Mouse (Mus musculus): ENCODE measurements around the gene Bcl11a.

Bcl11a gene

DNA sequence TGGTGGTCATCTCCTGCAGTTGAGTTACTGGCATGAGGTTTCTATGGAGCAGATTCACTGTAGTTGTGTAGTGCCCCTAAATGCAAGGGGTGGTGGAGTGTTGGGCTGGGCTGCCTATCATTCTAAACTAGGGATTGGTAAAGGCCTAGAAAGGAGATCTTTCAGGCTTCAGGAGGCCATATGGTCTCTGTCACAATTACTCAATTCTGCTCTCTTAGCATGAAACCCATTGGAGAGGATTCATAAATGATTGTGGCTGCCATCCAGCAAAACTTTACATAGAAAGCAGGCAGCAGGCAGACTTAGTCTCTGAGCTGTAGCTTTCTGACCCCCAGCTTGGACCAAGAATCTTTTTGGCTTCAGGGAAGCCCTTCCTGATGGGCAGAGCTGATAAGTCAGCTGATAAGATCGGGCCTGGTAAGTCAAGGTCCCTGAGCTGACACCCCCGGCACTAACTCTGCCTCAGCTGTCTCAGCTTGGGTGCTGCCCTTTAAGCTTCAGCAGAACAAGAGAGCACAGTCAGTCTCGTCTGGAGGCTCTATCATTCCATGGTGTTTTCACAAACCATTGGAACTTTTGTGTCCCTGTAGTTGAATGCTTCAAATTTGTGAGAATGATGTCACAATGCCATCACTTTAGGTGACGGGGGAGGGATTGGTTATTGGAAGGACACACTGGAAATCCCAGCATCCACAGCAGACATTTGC is 143.9 kb downstream of the Bcl11a start:
- no peak for DNase-seq

Data from thymus, postnatal 4 days (tissue).